Mouse (Mus musculus) natural killer cell, adult 2 months (primary cell): Measurements from ENCODE around the gene Polr2j.
"Not testable (repeated sequence)": the region's sequence is repeated elsewhere in the genome, so short reads cannot be mapped to it uniquely, and the experiment has no call there.

Experiments
- DNase-seq, 2 experiments: peaks; one replicate each; pipeline ENCODE4 v3.0.0; 2022; ENCODE audit warnings: low spot score in 2 of 2

Polr2j gene

GRCm38 (mm10) chr5:136108486-136108885, 7.9 kb upstream of the Polr2j start:
- no peak for DNase-seq

- no peak for DNase-seq
Observed at GRCm38 (mm10) chr5:136109042-136109441, 7.4 kb upstream of the Polr2j start.

GRCm38 (mm10) chr5:136113546-136113945, 2.9 kb upstream of the Polr2j start:
- DNase-seq: not testable (repeated sequence)

GRCm38 (mm10) chr5:136116784-136117112, 317 bp downstream of the Polr2j start:
- no peak for DNase-seq

- DNase-seq: no peak
Observed at GRCm38 (mm10) chr5:136122165-136122564, 5.7 kb downstream of the Polr2j start.

GRCm38 (mm10) chr5:136135571-136136291, 19.3 kb downstream of the Polr2j start, which contains the start of the genes Lrwd1 and Alkbh4:
Gene Lrwd1, minus strand, starts transcription at chr5:136136074.
Gene Alkbh4, plus strand, starts transcription at chr5:136136146.
- DNase-seq: peak; percentile 95 to 97

- DNase-seq: no peak
Observed at GRCm38 (mm10) chr5:136136292-136136990, 20.0 kb downstream of the Polr2j start.

- peak; percentile 58 to 77 for DNase-seq
Observed at GRCm38 (mm10) chr5:136137658-136138274, 21.3 kb downstream of the Polr2j start.

GRCm38 (mm10) chr5:136139393-136139792, 23.0 kb downstream of the Polr2j start:
- DNase-seq: no peak

- DNase-seq: no peak
Observed at GRCm38 (mm10) chr5:136140057-136140482, 23.6 kb downstream of the Polr2j start.

GRCm38 (mm10) chr5:136142746-136143145, 26.3 kb downstream of the Polr2j start:
- peak in 1 of 2 experiments; percentile 33 for DNase-seq

- peak in 1 of 2 experiments; percentile 42 for DNase-seq
Observed at GRCm38 (mm10) chr5:136143161-136143755, 26.8 kb downstream of the Polr2j start.

- no peak for DNase-seq
Observed at GRCm38 (mm10) chr5:136144606-136145430, 28.4 kb downstream of the Polr2j start.

GRCm38 (mm10) chr5:136146936-136147335, 30.5 kb downstream of the Polr2j start:
- DNase-seq: peak; percentile 56 to 68

GRCm38 (mm10) chr5:136147704-136148103, 31.3 kb downstream of the Polr2j start:
- no peak for DNase-seq

- DNase-seq: peak; percentile 57 to 62
Observed at GRCm38 (mm10) chr5:136149134-136149576, 32.7 kb downstream of the Polr2j start.

- DNase-seq: no peak
Observed at GRCm38 (mm10) chr5:136152365-136152764, 35.9 kb downstream of the Polr2j start.

- DNase-seq: no peak
Observed at GRCm38 (mm10) chr5:136155399-136155798, 39.0 kb downstream of the Polr2j start.

- not testable (repeated sequence) for DNase-seq
Observed at GRCm38 (mm10) chr5:136160084-136160483, 43.7 kb downstream of the Polr2j start.

- DNase-seq: no peak
Observed at GRCm38 (mm10) chr5:136163807-136164474, 47.5 kb downstream of the Polr2j start.

- no peak for DNase-seq
Observed at GRCm38 (mm10) chr5:136165246-136165645, 48.8 kb downstream of the Polr2j start.
